Mouse (Mus musculus) erythroid progenitor cell, adult 5-6 weeks (primary cell): Measurements from ENCODE around the gene Atp6v1a. TPM values are rescaled to one million over a fixed set of nuclear protein-coding genes. Genes with fewer than 3 reads are reported as not detected.
A peak's percentile ranks its signal among the peaks of the same experiment; 100 is the strongest.

Experiments used
- ATAC-seq: replicated peaks from 2 replicates; pipeline ENCODE4 v1.8.0; 2016; ENCODE audit warnings: moderate number of reproducible peaks, mild to moderate bottlenecking, moderate TSS enrichment, inconsistent platforms; ENCODE audit not compliant: poor library complexity, low FRiP score, severe bottlenecking
- total RNA-seq, 2 experiments: library from RNA; stranded (forward) in 1 of 2; stranded (reverse) in 1 of 2; fragments of 150-400 nt in 1 of 2; fragments of 186-747, 209-891 nt in 1 of 2; gene quantifications; 2 replicates each; pipeline versions ENCODE4 v1.2.3 to v1.2.4; 2015 to 2017; ENCODE audit warnings: low replicate concordance in 2 of 2

Atp6v1a gene
- total RNA-seq (2015; ENCODE audit: low replicate concordance) (13.0 TPM in 2 replicates), total RNA-seq (2017; ENCODE audit: low replicate concordance) (16.3 and 18.0 TPM in 2 replicates)

GRCm38 (mm10) chr16:44139536-44140185 is at the start of gene Atp6v1a, which contains the start of gene Naa50:
Atp6v1a (minus strand) TSS chr16:44139705.
Naa50 (plus strand) TSS chr16:44139830.
- peak; percentile 64 for ATAC-seq

GRCm38 (mm10) chr16:44188766-44189165 is 49.3 kb upstream of the Atp6v1a start:
- ATAC-seq: no peak

- no peak for ATAC-seq
Measured at GRCm38 (mm10) chr16:44187172-44187571, 47.7 kb upstream of the Atp6v1a start.

- ATAC-seq: no peak
Measured at GRCm38 (mm10) chr16:44184769-44185168, 45.3 kb upstream of the Atp6v1a start.

- no peak for ATAC-seq
Measured at GRCm38 (mm10) chr16:44182597-44182996, 43.1 kb upstream of the Atp6v1a start.

GRCm38 (mm10) chr16:44178555-44178954 is 39.0 kb upstream of the Atp6v1a start:
- ATAC-seq: no peak

- no peak for ATAC-seq
Measured at GRCm38 (mm10) chr16:44176511-44176910, 37.0 kb upstream of the Atp6v1a start.

- no peak for ATAC-seq
Measured at GRCm38 (mm10) chr16:44175001-44175400, 35.5 kb upstream of the Atp6v1a start.

- ATAC-seq: no peak
Measured at GRCm38 (mm10) chr16:44173966-44174530, 34.5 kb upstream of the Atp6v1a start.

GRCm38 (mm10) chr16:44173155-44173941 is 33.8 kb upstream of the Atp6v1a start, which contains the start of gene Usf3:
Usf3 (plus strand) TSS chr16:44173246.
- peak; percentile 36 for ATAC-seq

- ATAC-seq: peak; percentile 96
Measured at GRCm38 (mm10) chr16:44172297-44173154, 33.0 kb upstream of the Atp6v1a start.

- ATAC-seq: no peak
Measured at GRCm38 (mm10) chr16:44168990-44169389, 29.5 kb upstream of the Atp6v1a start.

GRCm38 (mm10) chr16:44165182-44165581 is 25.7 kb upstream of the Atp6v1a start:
- ATAC-seq: no peak

- no peak for ATAC-seq
Measured at GRCm38 (mm10) chr16:44163831-44164230, 24.3 kb upstream of the Atp6v1a start.

- no peak for ATAC-seq
Measured at GRCm38 (mm10) chr16:44159325-44159724, 19.8 kb upstream of the Atp6v1a start.

GRCm38 (mm10) chr16:44154497-44155057 is 15.1 kb upstream of the Atp6v1a start:
- no peak for ATAC-seq

- no peak for ATAC-seq
Measured at GRCm38 (mm10) chr16:44149002-44149767, 9.7 kb upstream of the Atp6v1a start.

GRCm38 (mm10) chr16:44141483-44141882 is 2.0 kb upstream of the Atp6v1a start:
- ATAC-seq: no peak
